In the genomic region with DNA sequence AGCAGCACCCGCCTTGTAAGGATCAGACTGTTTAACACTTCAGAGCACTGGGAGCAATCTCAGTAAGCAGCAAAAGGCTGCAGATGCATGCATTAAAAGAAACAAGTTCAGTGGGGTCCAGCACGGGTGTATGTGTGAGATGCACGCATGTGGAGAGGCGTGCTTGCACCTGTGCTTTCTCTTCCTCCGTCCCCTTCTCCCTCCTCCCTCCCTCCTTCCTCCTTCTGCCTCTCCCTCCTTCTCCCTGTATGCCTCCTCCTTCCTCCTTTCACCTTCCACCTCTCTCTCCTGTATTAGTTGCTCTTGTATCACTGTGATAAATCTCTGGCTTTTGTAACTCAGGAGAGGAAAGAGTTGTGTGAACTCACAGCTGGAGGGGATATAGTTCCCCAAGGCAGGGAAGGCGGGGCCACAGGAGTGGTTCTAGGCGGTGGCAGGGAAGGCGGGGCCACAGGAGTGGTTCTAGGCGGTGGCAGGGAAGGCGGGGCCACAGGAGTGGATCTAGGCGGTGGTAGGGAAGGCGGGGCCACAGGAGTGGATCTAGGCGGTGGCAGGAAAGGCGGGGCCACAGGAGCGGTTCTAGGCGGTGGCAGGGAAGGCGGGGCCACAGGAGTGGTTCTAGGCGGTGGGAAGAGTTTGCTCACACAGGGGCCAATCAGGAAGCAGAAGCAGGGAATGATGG, we compare ENCODE assay signal across 8 mouse cellular contexts.
DNase-seq lines count a peak whose midpoint lies in the region; ATAC-seq and TF ChIP-seq lines count a peak whose summit lies in the region.

No protein-coding gene starts in this region.

- no peaks in the 10 kb centered on the region for H3K27me3 ChIP-seq in forebrain, embryonic 11.5 days (ENCODE audit: control insufficient read depth, insufficient read depth, low read length)
- H3K27me3 ChIP-seq in forebrain, postnatal 0 days (ENCODE audit: insufficient read depth, low read length) = no peaks in the 10 kb centered on the region
- H3K27me3 ChIP-seq in liver, embryonic 15.5 days = no peaks in the 10 kb centered on the region
- H3K27me3 ChIP-seq in neural tube, embryonic 13.5 days = 0 out of 2 replicates have a peak, but pooled peaks cover 3% of the 10 kb centered on the region

- 0 out of 2 replicates have a peak, but pooled peaks cover 2% of the 10 kb centered on the region for H3K4me1 ChIP-seq in forebrain, embryonic 11.5 days (replicated peaks; ENCODE audit: control insufficient read depth, insufficient read depth, low read length)
- H3K4me1 ChIP-seq in forebrain, postnatal 0 days (ENCODE audit: insufficient read depth) = no peaks in the 10 kb centered on the region
- H3K4me1 ChIP-seq in liver, embryonic 15.5 days (replicated peaks) = no peaks in the 10 kb centered on the region
- H3K4me1 ChIP-seq in neural tube, embryonic 13.5 days (replicated peaks) = peaks cover 10% of the 10 kb centered on the region

- DNase-seq in forebrain, embryonic 11.5 days (ENCODE audit: low spot score) = peak; percentile 80
- no peak for DNase-seq in forebrain, postnatal 0 days
- peak; percentile 88 for DNase-seq in induced T-regulatory cell, adult 2 months (ENCODE audit: low read depth)
- DNase-seq in layer of hippocampus, postnatal 10 days (ENCODE audit: low spot score in 2 of 2) = no peak
- DNase-seq in testis, postnatal 10 days (ENCODE audit: low spot score) = no peak

- H3K27ac ChIP-seq in forebrain, embryonic 11.5 days (ENCODE audit: low read depth, low read length) = no peak overlapping the region
- no peak overlapping the region for H3K27ac ChIP-seq in forebrain, postnatal 0 days (ENCODE audit: low read depth, low read length)
- H3K27ac ChIP-seq in liver, embryonic 15.5 days (replicated peaks) = no peak overlapping the region
- H3K27ac ChIP-seq in neural tube, embryonic 13.5 days (replicated peaks) = no peak overlapping the region

- H3K9me3 ChIP-seq in forebrain, embryonic 11.5 days (ENCODE audit: control insufficient read depth, low read length) = no peaks in the 10 kb centered on the region
- 0 out of 2 replicates have a peak, but pooled peaks cover under 1% of the 10 kb centered on the region for H3K9me3 ChIP-seq in forebrain, postnatal 0 days (ENCODE audit: low read length)
- H3K9me3 ChIP-seq in liver, embryonic 15.5 days (replicated peaks) = no peaks in the 10 kb centered on the region
- H3K9me3 ChIP-seq in neural tube, embryonic 13.5 days = no peaks in the 10 kb centered on the region

- H3K4me3 ChIP-seq in forebrain, embryonic 11.5 days (ENCODE audit: low read depth, low read length) = no peak overlapping the region
- H3K4me3 ChIP-seq in forebrain, postnatal 0 days (ENCODE audit: low read depth, low read length) = no peak overlapping the region
- H3K4me3 ChIP-seq in liver, embryonic 15.5 days (replicated peaks) = no peak overlapping the region
- no peak overlapping the region for H3K4me3 ChIP-seq in neural tube, embryonic 13.5 days

- peak overlapping the region; percentile 26; the same call in 1 of the 2 replicates for H3K4me2 ChIP-seq in forebrain, embryonic 11.5 days (ENCODE audit: low read depth, low read length, severe bottlenecking)
- no peak overlapping the region for H3K4me2 ChIP-seq in forebrain, postnatal 0 days (ENCODE audit: low read depth)
- peak overlapping the region; percentile 20; the same call in 1 of the 2 replicates for H3K4me2 ChIP-seq in liver, embryonic 15.5 days
- H3K4me2 ChIP-seq in neural tube, embryonic 13.5 days = peak overlapping the region; percentile 37

- 5% methylated on average over 18 of the region's 18 CpGs for WGBS in forebrain, embryonic 11.5 days
- 7% methylated on average over 18 of the region's 18 CpGs for WGBS in forebrain, postnatal 0 days
- 2% methylated on average over 18 of the region's 18 CpGs for WGBS in liver, embryonic 15.5 days (ENCODE audit: insufficient replicate concordance)
- 5% methylated on average over 18 of the region's 18 CpGs for WGBS in neural tube, embryonic 13.5 days

- no peak for TF ChIP-seq CTCF in forebrain, postnatal 0 days (IDR thresholded peaks at IDR 0.05; ENCODE audit: low read depth)

- no peak overlapping the region for H3K9ac ChIP-seq in forebrain, embryonic 11.5 days (ENCODE audit: low read length)
- no peak overlapping the region for H3K9ac ChIP-seq in forebrain, postnatal 0 days
- no peak overlapping the region for H3K9ac ChIP-seq in liver, embryonic 15.5 days
- H3K9ac ChIP-seq in neural tube, embryonic 13.5 days = no peak overlapping the region

- ATAC-seq in forebrain, embryonic 11.5 days (replicated peaks; ENCODE audit: low FRiP score) = peak; percentile 77
- ATAC-seq in forebrain, postnatal 0 days = no peak
- peak; percentile 96 for ATAC-seq in common myeloid progenitor, adult 5-6 weeks (replicated peaks; ENCODE audit: low read depth, poor library complexity, severe bottlenecking)
- ATAC-seq in liver, embryonic 15.5 days (ENCODE audit: insufficient read depth) = peak; percentile 56
- 0 out of 2 replicates have a peak, but pooled peaks have one; percentile 40 for ATAC-seq in neural tube, embryonic 13.5 days (ENCODE audit: low read depth)

- no peaks in the 10 kb centered on the region for H3K36me3 ChIP-seq in forebrain, embryonic 11.5 days (ENCODE audit: control insufficient read depth, insufficient read depth, low read length)
- H3K36me3 ChIP-seq in forebrain, postnatal 0 days (ENCODE audit: insufficient read depth) = no peaks in the 10 kb centered on the region
- no peaks in the 10 kb centered on the region for H3K36me3 ChIP-seq in liver, embryonic 15.5 days (replicated peaks)
- H3K36me3 ChIP-seq in neural tube, embryonic 13.5 days = no peaks in the 10 kb centered on the region

Comparison
In these comparisons a context has a peak if more than half of its experiments do, and no peak if none do; other contexts are left out.
1. DNase-seq: peak in forebrain, embryonic 11.5 days (single experiment) and induced T-regulatory cell, adult 2 months (single experiment); none in forebrain, postnatal 0 days (single experiment), layer of hippocampus, postnatal 10 days (0 of 2) and testis, postnatal 10 days (single experiment).